Comparison of ENCODE assay signal across 8 mouse cellular contexts in the genomic region with DNA sequence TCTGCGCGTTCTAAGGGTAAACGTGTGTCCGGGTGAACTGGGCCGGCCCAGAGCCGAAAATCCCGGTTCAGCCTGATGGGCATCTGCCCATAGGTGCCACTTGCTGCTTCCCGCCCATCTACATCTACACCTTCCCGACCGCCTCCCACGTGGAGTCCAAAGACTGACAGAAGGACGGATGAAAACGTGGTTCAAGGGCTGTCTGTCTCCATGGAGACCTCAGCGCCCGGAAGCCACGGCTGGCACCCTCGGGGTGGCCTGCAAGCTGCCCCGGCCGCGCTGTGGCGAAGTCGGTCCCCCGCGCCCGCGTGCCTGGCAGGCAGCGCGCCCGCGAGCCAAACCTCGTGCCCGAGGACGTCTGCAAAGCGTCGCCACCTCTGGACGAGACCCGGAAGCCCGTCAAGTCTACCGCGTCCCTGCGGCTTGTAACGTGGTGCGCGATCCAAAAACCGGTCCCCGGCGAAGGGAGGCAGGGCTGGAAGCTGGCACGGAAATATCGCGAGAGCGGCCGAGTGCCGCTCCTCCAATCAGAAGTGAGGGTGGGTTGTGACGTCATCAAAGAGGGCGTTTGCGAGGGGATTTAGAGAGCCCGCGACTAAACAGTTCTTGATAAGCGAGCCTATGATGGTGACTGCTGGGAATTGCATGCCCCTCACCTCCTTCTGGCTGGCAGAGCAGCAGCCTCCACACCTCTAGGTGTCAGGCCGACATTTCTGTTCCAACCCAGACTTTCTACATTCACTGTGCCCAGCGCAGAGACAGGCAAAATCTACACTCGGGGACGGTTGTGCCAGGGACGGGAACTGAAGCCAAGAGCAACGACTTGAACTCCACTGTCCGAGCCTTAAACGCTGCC. TPM values are rescaled to one million over a fixed set of nuclear protein-coding genes. Genes with fewer than 3 reads are reported as not detected.
DNase-seq lines count a peak whose midpoint lies in the region; ATAC-seq and TF ChIP-seq lines count a peak whose summit lies in the region.

A gene (minus strand): TSS at position 453 of the 856 bp plus-strand sequence.

- H3K9ac ChIP-seq in hindbrain, embryonic 13.5 days = peak within 1 kb of the TSS; percentile 91

- no peak for TF ChIP-seq CTCF in Patski (IDR thresholded peaks at IDR 0.05)

- H3K9me3 ChIP-seq in hindbrain, embryonic 13.5 days = no peaks in the 10 kb centered on the region

- peak; percentile 97 for DNase-seq in Patski (ENCODE audit: low read depth, low spot score)
- DNase-seq in cerebellum, postnatal 14 days = peak; percentile 99
- DNase-seq in frontal cortex, postnatal 14 days (ENCODE audit: low spot score in 2 of 2) = peak; percentile 96 to 98
- DNase-seq in layer of hippocampus, postnatal 25 days (ENCODE audit: extremely low spot score in 1 of 2, low spot score in 1 of 2) = peak; percentile 93 to 96
- peak; percentile 98 for DNase-seq in lung, postnatal 25 days (ENCODE audit: low spot score)
- peak; percentile 100 for DNase-seq in retina, embryonic 14.5 days (ENCODE audit: low spot score)
- DNase-seq in thymus, postnatal 4 days = peak; percentile 97

- CTCF ChIA-PET in Patski (lab: Charles Lee) = interaction anchor here (1.3 kb wide), 1 partner anchor 28 kb away, joined by 4 read pairs; no protein-coding TSS in a partner anchor

- peak; percentile 95 for ATAC-seq in Patski
- ATAC-seq in hindbrain, embryonic 13.5 days (ENCODE audit: low FRiP score) = peak; percentile 99

- in situ Hi-C loops in Patski (cut with MboI; ENCODE audit: low pct_unique_long_range_greater_than_20kb) = no loop called here

- H3K4me3 ChIP-seq in hindbrain, embryonic 13.5 days = peak within 1 kb of the TSS; percentile 73

- peaks cover 3% of the 10 kb centered on the region for H3K36me3 ChIP-seq in hindbrain, embryonic 13.5 days

- peaks cover 22% of the 10 kb centered on the region for H3K4me1 ChIP-seq in hindbrain, embryonic 13.5 days (replicated peaks)

- no peaks in the 10 kb centered on the region for H3K27me3 ChIP-seq in Patski
- no peaks in the 10 kb centered on the region for H3K27me3 ChIP-seq in hindbrain, embryonic 13.5 days

- POLR2A ChIA-PET in Patski (lab: Charles Lee) = interaction anchor here (0.6 to 0.9 kb wide), 2 partner anchors 44 to 63 kb away, joined by 4 read pairs; no protein-coding TSS in a partner anchor

- peak within 1 kb of the TSS; percentile 87 for H3K4me2 ChIP-seq in hindbrain, embryonic 13.5 days

- under 1% methylated on average over 65 of the region's 67 CpGs for WGBS in hindbrain, embryonic 13.5 days

- peak within 1 kb of the TSS; percentile 89 for H3K27ac ChIP-seq in hindbrain, embryonic 13.5 days

RNA-seq across cellular contexts. Expression of the gene that starts here (rescaled TPM):
- polyA plus RNA-seq in Patski (2021) = 16.3 TPM
- 6.1 and 8.5 TPM in 2 replicates for polyA plus RNA-seq in hindbrain, embryonic 13.5 days (2015; fragmentation: Nextera tagmentation; extraction: Ambion mirVana)
- 10 to 100 TPM; 12.2 to 15.7 TPM for total RNA-seq in layer of hippocampus, postnatal 25 days (2021)

Comparison
In these comparisons a context has a peak if more than half of its experiments do, and no peak if none do; other contexts are left out.
1. Peak in every context shown above with its lines: DNase-seq, ATAC-seq, H3K4me3 ChIP-seq and H3K27ac ChIP-seq.